Mouse (Mus musculus): ENCODE results near the gene Yeats4.
A peak's percentile ranks its signal among the peaks of the same experiment; 100 is the strongest.

Gene Yeats4

DNA sequence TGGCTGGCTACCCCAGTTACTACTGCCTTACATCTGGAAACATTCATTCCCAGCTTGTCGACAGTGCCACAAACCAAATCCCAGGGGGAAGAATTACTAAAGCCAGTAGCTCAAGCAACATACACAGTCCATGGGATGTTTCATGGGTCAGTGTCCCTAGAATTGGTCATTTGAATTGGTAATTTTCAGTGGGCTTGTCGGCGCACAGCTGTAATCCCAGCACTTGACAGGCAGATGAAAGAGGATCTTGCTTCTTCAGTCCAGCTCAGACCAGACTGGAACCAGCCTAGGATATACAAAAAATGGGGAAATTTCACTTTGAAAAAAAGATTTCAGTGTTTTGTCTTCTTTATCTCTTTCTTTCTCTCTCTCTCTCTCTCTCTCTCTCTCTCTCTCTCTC lies 24.6 kb downstream of the Yeats4 start:
- no peak for DNase-seq

DNA sequence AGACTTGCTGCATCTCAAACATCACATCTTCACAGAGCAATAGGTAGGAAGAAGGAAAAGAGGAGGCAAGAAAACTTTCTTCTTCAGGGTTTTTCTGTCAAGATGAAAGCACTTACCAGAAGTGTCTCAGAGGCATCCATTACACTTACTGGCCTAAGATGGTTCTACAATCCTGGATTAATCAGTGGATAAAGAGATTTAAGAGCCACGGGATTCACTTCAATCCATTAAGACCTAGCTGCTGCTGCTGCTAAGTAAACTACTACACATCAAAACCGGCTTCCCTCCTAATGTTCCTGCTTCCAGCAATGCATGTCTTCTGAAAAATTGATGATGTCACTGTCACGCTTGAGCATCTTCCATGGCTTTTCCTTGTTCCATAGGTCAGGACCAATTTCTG lies 27.6 kb downstream of the Yeats4 start:
- DNase-seq = no peak

DNA sequence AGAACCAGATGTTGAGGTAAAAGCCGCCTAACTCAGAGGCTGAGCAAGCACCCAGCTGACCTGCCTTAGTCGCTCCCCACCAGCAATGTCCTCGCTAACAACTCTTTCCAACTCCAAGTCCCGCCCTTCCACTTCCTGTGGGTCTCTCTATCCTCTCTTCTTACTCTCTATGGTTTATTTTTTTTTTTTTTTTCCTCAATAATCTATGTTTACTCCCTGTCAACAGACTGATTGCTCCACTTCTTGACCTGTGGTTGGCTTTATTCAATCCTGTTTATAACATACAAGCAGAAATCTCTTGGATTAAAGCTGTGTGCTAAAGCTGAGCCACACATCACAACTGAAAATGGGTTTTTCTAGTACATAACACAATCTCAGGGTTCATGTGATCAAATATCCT lies 28.6 kb downstream of the Yeats4 start:
- DNase-seq = no peak

DNA sequence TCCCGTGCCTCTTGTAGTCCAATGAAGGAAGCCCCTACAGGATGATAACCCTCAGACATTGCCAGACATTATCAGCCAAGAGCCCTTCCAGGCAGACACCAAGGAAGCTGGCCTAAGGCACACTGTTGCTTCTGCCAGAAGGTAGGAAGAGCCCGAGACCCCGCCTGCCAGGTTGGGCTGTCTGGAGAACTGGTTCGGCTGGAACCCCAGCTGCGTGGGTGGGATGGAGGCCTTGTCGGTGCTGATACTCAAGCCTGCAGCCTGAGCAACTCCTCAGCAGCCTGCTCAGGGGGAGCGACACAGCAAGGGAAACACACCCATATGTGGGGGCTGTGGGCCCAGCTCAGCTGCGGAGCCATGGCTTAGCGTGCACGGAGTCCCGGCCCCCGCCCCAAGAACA lies 29.3 kb downstream of the Yeats4 start:
- DNase-seq = no peak

DNA sequence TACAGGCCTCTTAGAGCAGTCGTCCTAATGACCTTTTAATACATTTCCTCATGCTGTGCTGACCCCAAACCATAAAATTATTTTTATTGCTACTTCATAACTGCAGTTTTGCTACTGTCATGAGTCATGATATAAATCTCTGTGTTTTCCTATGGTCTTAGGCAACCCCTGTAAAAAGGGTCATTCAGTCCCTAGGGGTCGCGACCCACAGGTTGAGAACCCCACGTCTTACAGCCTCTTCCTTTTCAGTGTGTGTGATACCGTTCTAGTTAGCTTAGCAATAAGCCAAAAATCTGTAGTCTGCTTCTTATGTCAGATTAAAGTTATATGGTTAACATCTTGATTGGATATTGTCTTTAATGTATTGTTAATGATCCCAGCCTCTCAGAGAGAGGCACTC lies 30.9 kb downstream of the Yeats4 start:
- DNase-seq = peak in 1 of 2 experiments; percentile 9

DNA sequence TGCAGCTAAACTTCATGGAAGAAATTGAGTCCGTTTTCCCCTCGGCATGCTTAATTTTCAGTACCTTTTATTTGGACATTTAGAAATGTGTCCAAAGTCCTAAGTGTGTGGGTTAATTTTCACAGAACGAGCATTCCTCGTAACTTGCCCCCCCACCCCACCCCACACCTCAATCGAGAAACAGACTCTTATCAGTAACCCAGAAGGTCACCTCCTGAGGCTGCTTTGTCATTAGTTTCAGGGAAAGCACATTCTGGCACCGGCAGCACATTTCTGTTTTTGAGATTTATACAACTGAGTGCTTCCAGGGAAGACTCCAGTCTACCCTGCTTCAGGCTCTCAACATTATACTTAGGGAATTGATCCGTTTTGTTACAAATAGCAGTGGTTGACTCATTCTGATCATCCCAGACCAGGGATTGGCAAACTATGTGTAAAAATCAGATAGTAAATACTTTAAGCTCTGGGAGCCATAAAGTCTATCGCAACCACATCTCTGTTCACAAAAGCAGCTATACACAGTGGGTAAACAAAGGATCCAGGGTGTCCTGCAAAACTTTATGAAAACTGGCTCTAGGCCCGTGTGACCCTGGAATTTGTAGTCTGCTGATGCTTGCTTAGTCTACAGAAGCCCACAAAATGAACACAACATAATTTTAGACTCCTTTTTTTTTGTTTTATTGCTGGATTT lies 38.8 kb downstream of the Yeats4 start:
- DNase-seq = no peak

DNA sequence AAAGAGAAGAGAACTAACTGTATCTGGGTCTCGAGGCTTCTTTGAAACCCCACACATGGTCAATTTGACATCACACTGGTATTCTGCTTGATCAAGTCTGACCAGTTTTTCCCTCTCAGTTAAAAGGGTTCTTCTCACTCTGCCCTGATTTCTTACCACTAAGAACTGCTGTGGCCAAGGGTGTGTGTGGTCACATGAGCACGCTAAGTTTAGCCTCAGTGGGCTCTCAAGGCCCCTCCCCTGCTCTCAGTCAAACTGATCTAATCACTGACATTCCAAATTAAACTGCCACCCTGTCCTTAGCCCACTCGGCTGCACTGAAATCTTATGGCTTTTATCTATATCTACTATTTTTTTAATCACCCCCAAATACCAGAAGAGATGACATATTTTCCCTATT lies 43.2 kb downstream of the Yeats4 start:
- no peak for DNase-seq

DNA sequence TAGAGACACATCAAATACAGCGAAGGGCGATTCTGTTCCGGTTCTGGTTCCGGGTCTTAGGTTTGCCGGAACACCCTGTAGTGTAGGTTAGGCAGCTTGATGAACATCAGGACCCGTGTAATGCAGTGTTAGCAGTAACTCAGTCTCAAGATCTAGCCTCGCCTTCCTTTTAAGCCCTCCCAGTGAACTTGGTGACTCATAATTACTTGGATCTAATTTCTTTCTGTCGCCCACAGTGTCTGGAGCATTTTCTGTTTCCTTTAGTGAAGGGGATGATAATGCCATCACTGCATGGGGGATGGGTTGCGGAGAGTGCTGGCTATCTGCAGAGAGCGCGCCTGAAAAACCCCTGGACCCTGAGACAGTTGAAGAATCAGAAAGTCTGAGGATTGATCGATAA lies 49.7 kb downstream of the Yeats4 start:
- DNase-seq = no peak

DNA sequence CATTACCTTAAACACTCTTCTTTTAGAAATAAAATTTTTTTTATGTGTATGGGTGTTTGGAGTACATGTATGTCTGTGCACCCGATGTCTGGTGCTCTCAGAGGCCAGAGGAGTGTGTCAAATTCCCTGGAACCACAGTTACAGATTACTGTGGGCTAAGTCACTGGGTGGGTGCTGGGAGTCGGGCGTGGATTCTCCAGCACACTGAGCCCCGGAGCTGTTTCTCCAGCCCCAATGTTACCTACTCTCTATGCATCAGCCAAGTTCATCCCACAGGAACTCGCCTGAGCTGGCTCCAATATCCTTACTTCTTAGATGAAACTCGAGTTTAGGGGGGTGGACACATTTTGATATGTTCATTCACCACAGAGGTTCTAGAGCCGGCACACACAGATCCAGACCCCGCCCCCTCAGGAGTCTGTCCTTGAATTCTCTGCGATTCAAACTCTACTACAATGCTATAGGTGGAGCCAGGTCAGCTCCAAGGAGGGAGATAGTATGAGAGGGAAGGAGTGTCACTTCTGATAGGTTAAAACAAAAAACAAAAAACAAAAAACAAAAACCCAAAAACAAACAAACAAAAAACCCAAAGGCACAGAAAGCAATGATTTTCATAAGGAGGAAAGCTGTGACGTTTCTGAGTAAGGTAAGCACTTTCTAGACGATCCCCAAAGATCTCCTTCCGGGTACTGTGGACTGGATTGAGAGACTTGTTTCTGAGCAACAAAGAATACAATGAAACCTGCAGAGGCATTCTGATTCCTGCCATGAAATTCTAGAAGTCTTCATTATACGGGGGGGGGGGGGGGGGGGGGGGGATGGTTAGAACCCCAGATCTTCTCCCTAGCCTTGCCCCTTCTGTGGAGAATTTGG lies 50.5 kb downstream of the Yeats4 start:
- DNase-seq = no peak

DNA sequence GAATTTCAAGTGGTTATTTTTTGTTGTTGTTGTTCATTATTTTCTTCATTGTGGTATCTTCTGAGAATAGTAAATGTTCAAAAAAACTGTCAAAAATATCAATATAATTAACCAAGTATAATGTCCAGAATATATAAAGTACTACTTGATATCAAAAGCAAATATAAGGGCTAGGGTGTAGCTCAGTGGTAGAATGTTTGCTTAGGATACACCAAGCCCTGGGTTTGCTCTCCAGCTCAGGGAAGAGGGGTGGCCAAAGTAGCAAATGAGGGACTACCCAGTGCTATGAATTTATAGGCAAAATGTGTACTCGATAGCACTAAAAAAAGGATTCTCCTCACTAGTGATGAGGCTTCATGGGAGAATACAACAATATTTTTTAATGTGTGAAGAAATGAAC lies 51.2 kb downstream of the Yeats4 start:
- no peak for DNase-seq

DNA sequence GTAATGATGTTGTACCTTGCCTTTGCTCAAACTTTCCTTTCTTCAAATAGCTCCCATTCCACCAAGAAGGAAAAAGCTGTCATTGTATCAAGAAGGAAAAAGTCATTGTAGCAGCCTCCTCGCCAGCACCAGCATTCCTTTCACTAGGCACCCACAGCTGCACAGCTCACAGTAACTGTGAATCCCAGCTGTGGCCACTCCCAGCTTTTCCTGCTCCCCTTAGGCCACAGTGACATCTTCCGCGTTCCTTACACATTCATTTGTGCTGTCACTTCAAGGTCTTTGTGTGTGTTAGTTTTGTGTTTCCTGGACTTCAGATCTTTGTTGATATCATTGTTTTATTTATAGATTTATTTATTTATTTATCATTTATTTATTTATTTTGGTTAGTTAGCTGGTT lies 52.2 kb downstream of the Yeats4 start:
- DNase-seq = no peak

DNA sequence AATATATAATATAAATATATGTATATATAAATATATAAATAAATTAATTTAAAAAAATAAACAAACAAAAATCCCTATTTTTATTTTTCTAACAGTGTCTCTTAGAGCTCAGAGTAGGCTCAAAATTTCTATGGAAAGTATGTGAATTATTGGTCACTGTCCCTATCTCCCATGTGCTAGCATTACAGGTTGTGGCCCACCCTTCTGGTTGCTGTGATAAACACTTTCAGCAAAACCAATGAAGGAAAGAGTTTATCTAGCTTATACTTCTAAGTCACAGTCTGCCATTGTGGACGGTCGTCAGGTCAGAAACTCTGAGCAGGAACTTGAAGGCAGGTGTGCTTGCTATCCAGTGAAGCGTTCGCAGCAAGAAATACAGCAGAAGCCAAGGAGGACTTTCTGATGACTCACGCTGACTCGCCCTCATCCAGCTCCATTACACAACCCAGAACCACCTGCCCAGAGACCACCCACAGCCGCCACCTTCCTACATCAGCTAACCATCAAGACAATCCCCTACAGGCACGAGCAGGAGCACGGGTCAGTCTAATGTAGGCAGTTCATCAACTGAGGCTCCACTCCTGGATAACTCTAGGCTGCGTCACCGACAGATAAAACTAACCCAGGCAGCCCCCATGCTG lies 57.4 kb downstream of the Yeats4 start:
- DNase-seq = no peak
